Mouse (Mus musculus) thymus, postnatal 0 days (tissue): Measurements from ENCODE around the gene Xrcc1. TPM values are rescaled to one million over a fixed set of nuclear protein-coding genes. Genes with fewer than 3 reads are reported as not detected.
A peak's percentile ranks its signal among the peaks of the same experiment; 100 is the strongest.
"Not testable (repeated sequence)": the region's sequence is repeated elsewhere in the genome, so short reads cannot be mapped to it uniquely, and the experiment has no call there.

Source experiments
- DNase-seq: peaks from one replicate; pipeline ENCODE4 v3.0.0-alpha.2; 2015; ENCODE audit warnings: low spot score
- polyA plus RNA-seq: library from polyadenylated mRNA; unstranded; fragments of >200 nt; fragmentation: Nextera tagmentation; extraction: Ambion mirVana; gene quantifications from 2 replicates; pipeline ENCODE4 v1.2.1, GENCODE M21; 2015

Xrcc1 gene
- 61.0 and 66.5 TPM in 2 replicates for polyA plus RNA-seq

- no peak for DNase-seq
Observed at GRCm38 (mm10) chr7:24546068-24546614, at the start of gene Xrcc1, which contains the start of gene Pinlyp. TSS of gene Xrcc1 (plus strand) at chr7:24546289. TSS of gene Pinlyp (minus strand) at chr7:24546118.

GRCm38 (mm10) chr7:24499856-24500577 lies 46.1 kb upstream of the Xrcc1 start:
- DNase-seq, result no peak

DNA sequence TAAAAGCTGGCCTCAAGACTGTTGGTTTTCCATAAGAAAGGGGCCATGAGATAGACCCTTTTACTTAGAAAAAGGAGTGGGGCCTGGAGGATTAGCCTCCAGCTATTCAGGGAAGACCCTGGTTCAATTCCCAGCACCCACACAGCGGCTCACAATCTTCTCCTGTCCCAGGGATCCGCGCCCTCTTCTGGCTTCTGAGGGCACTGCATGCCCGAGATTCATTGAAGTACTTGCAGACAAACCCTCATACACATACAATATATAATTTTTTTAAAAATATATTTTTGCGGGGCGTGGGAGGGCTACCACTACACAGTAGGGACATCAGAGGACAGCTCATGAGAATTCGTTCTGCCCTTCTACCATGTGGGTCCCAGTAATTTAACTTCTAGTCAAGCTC lies 45.2 kb upstream of the Xrcc1 start:
- DNase-seq, result peak; percentile 41

GRCm38 (mm10) chr7:24501492-24501891 lies 44.6 kb upstream of the Xrcc1 start:
- no peak for DNase-seq

- DNase-seq, result no peak
Observed at GRCm38 (mm10) chr7:24504004-24504403, 42.1 kb upstream of the Xrcc1 start.

- DNase-seq, result no peak
Observed at GRCm38 (mm10) chr7:24504868-24505267, 41.2 kb upstream of the Xrcc1 start.

- DNase-seq, result no peak
Observed at GRCm38 (mm10) chr7:24505447-24506064, 40.5 kb upstream of the Xrcc1 start.

DNA sequence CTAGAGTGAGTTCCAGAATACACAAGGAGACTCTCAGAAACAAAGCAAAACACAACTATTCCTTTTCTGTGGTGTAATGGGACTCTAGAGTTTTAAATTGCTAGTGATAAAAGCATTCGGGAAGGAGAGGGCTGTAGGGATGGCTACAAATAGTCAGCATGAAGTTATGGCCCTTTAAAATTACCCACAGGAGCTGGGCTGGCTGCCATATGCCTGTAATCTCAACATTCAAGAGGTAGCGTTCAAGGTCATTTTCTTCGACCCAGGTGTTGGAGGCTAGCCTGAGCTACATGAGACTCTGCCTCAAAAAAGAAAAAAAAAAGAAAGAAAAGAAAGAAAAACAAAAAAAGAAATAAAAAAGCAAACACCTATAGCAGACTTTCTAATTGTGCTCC lies 40.0 kb upstream of the Xrcc1 start:
- DNase-seq, result no peak

DNA sequence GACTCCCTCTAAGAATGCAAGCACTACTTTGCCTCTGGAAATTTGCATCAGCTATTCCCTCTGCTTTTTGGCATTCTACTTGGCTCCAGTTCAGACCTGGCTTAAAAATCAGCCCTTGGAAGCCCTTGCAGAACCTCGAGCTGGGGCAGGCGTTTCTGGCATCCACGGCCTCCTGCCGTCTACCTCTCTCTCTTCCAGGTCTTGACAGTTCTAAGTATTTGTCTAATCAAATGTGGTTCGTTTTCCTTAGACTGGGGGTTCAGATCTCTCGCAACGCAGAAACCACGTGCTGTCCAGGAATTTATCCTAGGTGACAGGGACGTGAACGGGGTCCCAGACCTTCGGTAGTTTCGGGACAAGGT lies 39.6 kb upstream of the Xrcc1 start:
- no peak for DNase-seq

DNA sequence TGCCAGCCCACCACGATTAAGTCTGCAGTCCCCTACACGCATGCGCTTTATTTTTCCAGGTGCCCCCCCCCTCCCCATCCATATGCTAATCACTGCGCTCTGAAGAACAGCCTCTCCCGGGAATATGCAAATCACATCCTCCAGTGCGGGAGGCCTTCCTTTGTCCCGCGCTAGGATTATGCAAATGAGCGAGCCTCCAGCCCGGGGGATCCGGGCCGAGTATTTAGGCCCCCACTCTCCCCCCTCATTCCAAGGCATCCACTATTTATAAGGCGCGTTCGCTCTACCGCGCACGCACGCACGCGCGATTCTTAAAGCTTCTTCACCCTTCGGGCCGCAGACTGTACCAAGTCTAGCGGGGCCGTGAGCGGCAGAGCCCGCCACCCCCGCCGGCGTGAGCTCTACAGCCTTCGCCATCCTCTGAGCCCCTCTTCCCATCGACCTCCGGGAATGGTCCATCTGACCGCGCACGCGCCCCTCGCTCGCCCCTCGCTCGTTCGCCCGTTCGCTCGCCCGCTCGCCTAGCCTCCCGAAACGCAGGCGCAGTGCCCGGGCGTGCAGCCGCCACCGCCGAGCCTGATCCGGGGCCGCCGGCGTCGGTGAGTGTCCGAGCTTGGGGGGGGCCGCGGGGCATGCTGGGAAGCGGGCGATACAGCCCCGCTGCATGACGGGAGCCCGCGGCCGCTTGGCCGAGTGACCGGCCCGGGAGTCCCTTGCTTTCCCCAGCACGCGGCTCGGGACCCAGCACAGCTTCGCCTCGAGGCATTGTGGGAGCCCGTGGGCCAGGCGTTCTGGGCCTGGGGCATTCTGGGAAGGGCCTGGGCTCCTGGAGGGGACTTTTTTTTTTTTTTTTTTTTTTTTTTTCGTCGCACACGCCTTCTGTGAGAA lies 39.0 kb upstream of the Xrcc1 start, which contains the start of gene Zfp428:
Zfp428 (plus strand) TSS at position 169 of the 888 bp plus-strand sequence.
- DNase-seq, result peak; percentile 57

DNA sequence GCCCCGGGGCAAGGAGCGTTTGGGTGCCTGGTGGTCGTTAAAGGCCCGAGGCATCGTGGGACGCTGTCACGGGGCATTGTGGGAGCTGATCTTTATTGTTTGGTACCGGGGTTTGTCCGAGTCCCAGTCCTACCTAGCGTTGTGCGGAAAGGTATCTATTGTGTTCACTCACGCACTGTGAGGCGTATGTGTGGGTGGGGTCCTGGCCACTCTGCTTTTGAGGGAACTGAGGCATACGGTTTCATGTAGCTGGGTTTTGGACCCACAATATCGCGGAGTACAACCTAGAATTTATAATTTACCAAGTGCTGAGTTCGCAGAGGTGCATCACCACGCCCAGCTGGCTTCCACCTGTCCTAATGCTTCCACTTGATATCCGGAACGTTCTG lies 38.4 kb upstream of the Xrcc1 start:
- DNase-seq, result no peak

DNA sequence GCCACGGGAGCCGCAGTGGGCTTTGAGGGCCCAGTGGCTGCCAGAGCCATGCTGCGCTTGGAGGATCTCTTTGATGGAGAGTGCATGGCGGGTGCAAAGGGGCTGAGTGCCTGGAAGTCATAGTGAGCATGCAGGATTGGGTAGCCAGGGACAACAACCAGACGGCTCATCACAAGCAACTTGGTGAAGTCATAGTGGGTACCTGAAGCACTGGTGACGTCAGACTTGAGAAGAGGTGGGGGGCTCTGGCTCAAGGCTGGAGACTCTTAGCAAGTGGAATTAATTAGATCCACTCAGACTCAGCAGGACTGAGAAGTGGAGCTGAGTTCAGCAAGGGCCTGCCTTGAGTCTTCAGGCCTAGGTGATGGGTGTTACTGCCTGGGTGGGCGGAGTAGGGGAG lies 33.7 kb upstream of the Xrcc1 start, which contains the start of gene AC161166.1:
AC161166.1 (minus strand) TSS at position 101 of the 400 bp plus-strand sequence.
- no peak for DNase-seq

GRCm38 (mm10) chr7:24516319-24516718 lies 29.8 kb upstream of the Xrcc1 start:
- DNase-seq, result not testable (repeated sequence)

DNA sequence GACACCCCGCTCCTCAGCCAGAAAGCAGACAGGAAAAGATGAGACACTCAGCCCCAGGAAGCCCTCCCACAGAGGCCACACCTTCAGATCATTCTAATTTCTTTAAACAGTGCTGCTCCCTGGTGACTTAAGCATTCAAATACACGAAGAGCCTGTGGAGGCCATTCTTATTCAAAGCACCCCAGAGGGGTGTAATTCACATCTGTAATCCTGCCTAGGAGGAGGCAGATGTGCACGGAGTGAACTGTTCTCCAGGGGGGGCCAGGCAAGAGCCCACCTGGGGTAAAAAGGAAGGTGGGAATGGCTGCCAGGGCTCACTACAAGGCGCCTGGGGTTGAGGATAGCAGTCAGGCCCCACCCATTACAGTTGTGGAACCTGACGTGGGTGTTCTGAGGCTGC lies 29.0 kb upstream of the Xrcc1 start:
- no peak for DNase-seq

- DNase-seq, result no peak
Observed at GRCm38 (mm10) chr7:24517654-24518053, 28.4 kb upstream of the Xrcc1 start.

DNA sequence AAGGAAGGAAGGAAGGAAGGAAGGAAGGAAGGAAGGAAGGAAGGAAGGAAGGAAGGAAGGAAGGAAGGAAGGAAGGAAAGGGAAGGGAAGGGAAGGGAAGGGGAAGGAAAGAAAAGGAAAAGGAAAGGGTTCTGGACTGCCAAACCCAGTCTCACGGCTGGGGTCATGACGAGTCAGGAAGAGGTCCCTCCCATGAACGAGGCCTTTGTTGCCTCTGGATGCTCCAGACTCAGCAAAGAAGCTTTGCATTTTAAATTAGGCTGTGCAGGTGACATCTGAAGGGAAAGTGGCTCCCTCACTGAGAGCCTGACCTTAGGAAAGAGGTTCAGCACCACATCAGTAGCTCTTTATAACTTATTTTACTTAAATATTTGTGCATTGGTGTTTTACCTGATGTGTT lies 27.0 kb upstream of the Xrcc1 start:
- DNase-seq, result no peak

- not testable (repeated sequence) for DNase-seq
Observed at GRCm38 (mm10) chr7:24520054-24520453, 26.0 kb upstream of the Xrcc1 start.

GRCm38 (mm10) chr7:24522805-24523204 lies 23.3 kb upstream of the Xrcc1 start:
- DNase-seq, result no peak

DNA sequence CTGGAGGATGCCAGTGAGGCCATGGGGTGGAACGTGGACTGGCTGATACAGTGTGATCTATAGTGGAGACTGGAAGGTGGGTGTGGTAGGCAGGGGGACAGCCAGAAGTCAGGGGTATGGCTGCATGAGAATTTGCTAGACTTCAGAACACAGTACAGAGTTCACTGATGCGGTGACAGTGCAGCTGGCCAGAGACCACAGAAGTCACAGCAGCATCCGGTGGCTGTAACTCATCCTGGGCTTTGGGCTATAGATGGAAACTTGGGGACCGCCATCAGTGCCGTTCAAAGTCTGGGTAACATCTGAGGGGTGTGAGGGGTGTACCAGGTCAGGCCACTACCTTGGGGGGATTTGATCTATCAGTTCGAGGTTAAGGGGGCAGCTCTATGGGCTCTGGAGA lies 22.4 kb upstream of the Xrcc1 start:
- no peak for DNase-seq

DNA sequence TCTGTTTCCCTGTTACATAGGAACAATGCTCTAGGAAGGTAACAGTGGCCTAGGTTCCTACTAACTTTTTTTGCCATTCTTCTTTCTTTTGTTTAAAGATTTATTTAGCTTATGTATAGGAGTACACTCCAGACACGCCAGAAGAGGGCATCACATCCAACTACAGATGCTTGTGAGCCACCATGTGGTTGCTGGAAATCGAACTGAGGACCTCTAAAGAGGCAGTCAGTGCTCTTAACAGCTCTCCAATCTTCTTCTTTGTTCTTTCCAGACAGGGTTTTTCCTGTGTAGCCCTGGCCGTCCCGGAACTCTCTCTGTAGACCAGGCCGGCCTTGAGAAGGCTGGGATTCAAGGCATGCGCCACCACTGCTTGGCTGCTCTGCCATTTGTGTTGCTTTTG lies 21.1 kb upstream of the Xrcc1 start:
- no peak for DNase-seq

DNA sequence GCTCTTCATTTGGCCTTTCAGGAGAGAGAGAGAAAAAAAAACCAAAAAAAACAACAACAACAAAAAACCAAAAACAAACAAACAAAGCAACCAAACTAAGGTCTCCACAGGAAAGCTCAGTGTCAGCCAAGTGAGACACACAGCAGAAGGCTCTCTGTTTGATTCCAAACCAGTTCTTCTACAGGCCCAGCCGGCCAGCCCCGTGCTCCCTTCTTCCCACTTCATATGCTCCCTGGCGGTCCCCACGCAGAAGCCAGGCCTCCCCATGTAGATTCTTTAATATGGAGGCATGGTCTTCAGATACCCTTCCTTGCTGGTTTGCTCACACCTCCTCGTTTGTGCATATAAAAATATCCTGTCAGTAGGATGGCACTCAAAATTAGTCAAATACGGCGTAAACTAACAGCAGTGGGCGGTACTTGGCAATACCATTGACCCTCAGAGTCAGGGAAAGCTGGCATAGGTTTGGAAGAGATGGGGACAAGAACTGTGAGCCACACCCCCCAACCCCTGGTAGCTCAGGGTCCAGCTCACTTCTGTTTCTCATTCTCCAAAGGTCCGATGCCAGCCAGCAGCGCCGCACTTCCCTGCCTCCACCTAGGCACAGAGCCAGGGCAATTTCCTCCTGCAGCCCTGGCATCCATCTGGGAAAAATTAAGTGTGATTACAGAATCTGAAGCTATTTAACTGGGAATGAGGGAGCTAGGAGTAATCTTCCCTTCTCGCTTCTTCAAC lies 20.2 kb upstream of the Xrcc1 start:
- no peak for DNase-seq
